Mouse (Mus musculus): Measurements from ENCODE around the gene Trip10.

DNA sequence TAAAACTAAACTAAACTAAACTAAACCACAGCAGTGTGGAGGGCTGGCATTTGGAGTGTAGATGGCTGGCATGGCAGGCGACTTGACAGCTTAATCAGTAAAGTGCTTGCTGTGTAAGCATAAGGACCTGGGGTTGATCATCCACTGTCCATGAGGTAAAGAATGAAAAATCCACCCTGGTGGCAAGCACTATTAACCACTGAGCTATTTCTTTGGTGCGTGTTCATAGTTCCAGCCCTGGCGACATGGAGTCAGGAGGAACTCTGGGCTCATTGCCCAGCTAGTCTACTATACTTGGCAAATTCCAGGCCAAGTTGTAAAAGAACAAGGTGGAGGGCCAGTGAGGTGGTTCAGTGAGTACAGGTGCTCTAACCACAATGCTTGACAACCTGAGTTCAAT is 41.3 kb upstream of the Trip10 start:
- no peak for TF ChIP-seq POLR2A (IDR thresholded peaks at IDR 0.05; ENCODE audit: insufficient read depth, low read depth, low read length)
- no peak for TF ChIP-seq CTCF (IDR thresholded peaks at IDR 0.05; ENCODE audit: insufficient read depth, low read depth, low read length)
